Mouse (Mus musculus): ENCODE measurements around the gene Plekhd1. TPM values are rescaled to one million over a fixed set of nuclear protein-coding genes. Genes with fewer than 3 reads are reported as not detected.
A peak's percentile ranks its signal among the peaks of the same experiment; 100 is the strongest.

Gene Plekhd1
- total RNA-seq, 2 experiments from 2014 or later = not detected

DNA sequence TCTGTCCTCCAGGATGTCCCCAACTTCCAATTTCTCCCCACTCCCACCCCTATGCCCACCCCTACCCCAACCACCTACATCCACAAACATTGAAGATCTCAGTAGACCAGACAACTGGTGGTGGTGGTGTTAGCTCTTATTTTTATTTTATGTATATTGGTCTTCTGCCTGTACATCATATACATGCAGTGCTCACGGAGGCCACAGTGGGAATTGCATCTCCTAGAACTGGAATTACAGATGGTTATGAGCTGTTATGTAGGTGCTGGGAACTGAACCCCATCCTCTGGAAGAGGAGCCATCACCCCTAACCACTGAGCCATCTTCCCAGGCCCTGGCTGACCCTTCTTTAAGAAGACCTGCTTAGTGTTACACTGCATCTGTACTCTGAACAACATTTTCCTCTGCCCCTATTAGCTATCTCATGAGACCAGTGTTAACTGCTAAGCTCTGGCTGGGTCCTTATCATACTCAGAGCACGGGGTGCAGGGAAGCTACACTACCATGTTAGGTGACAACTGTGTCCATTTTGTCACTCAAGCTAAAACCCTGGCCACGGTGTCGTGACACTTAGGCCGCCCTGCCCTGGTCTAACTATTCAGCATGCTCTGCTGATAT, 6.2 kb downstream of the Plekhd1 start:
- DNase-seq (ENCODE audit: low spot score in 2 of 2) = no peak

- no peak for DNase-seq (ENCODE audit: low spot score in 2 of 2)
Measured at GRCm38 (mm10) chr12:80699144-80699531, 6.7 kb downstream of the Plekhd1 start.

- DNase-seq (ENCODE audit: low spot score in 2 of 2) = no peak
Measured at GRCm38 (mm10) chr12:80701332-80701731, 8.9 kb downstream of the Plekhd1 start.

DNA sequence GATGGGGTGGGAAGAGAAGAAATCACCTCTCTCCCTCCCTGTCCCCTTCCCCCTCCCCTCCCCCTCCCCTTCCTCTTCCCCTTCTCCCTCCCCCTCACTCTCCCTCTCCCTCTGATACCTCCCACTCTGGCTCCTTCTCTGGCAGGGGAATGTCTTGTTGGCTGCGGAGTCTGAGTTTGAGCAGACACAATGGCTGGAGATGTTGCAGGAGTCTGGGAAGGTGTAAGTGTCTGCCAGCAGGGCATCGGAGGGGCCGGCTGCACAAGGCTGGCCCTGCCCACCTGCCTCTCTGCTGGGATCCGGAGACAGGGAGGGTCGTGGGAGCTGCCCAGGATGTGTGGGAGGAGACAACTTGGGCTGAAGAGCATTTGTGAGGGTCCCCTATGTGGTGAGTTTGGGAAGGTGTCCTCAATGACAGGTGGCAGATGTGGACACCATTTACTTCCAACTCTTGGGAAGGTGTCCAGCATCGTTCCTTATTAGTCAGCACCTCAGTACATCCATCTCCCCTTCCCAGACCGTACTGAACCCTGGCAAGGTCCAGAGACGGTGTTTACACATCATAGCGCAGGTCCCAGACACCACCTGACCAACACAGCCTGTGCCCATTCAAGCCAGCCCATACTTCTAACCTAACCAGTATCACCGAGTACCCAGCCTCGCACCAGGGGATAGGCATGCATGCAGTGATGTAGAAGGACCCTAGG, 14.0 kb downstream of the Plekhd1 start:
- no peak for DNase-seq (ENCODE audit: low spot score in 2 of 2)

DNA sequence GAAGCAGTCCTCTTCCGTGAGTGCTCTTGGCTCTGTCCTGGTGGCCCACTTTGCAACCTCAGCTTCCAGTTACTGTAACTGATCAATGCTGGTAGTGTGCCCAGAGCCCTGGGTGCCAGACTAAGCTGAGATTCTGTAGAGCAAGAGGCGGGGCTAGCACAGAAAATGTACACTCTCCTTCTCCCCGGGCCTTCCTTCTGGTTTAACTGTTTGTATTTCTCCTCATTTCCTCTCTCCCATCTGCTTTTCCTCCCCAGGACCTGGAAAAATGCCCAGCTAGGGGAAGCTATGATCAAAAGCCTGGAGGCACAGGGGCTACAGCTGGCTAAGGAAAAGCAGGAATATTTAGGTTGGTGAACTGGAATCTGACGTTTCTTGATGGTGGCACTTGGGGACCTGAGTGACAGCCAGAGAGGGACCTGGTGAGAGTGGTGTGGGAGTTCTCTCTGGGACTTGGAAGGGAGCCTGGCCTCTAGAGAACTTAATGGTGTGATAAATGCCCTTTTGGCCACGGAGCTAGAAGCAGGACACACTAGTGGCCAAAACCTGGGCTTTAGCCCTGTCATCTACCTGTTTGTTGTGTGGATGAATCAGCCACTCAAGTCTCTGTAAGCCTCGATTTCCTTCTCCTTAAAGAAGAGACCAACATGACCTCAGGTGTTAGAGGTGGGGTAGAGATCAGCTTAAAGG, 14.7 kb downstream of the Plekhd1 start:
- no peak for DNase-seq (ENCODE audit: low spot score in 2 of 2)

GRCm38 (mm10) chr12:80715915-80716314, 23.5 kb downstream of the Plekhd1 start:
- no peak for DNase-seq (ENCODE audit: low spot score in 2 of 2)

GRCm38 (mm10) chr12:80719141-80719540, 26.8 kb downstream of the Plekhd1 start:
- DNase-seq (ENCODE audit: low spot score in 2 of 2) = no peak

- no peak for DNase-seq (ENCODE audit: low spot score in 2 of 2)
Measured at GRCm38 (mm10) chr12:80720507-80720906, 28.1 kb downstream of the Plekhd1 start.

DNA sequence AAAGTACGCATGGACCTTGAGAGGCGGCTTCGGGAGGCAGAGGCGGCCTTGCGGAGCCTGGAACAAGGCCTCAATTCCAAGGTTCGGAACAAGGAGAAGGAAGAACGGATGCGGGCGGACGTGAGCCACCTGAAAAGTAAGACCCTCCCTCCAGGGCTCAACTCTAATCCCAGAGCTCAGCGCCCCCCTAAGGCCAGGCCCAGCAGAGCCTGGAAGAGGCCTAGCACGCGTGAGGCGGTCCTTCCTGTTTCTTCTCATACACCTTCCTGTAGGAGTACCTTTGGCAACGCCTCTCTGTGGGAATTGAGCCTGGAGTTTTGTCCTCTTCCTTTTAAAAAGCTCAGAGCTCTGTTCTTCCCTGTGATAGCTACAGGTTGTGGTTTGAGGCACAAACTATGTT, 29.1 kb downstream of the Plekhd1 start:
- no peak for DNase-seq (ENCODE audit: low spot score in 2 of 2)

DNA sequence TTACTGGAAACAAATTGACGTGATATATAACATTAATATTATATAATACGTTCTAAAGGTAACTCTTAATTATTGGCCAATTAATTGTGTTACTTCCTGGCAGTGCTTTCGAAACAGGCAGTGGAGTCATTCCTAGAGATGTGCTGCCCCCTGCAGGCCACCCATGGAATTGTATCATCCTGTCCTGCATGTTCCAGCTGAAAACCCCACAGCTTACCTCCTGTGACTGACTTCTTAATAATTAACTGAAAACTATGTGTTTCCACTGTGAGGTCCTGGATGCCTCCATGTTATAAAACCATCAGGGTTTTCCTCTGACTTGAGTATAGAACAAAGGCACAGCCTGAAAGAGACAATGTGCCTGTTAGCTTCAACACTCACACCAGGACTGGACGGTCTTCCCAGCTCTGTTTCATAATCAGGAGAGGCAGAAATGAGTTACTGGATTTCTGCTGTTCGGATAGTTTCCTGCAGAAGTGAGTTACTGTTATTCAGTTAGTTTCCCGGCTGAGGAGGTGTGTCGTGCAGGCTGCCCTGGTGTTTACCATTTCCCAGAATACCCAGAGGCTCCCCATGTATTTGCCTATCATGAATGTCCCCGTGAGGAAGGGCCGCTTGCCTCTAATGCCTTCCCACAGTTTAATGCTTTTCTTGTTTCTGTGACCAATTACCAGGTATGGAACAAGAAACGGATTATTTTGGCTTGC, 32.6 kb downstream of the Plekhd1 start:
- peak; percentile 80 to 86 for DNase-seq (ENCODE audit: low spot score in 2 of 2)

- no peak for DNase-seq (ENCODE audit: low spot score in 2 of 2)
Measured at GRCm38 (mm10) chr12:80728207-80728606, 35.8 kb downstream of the Plekhd1 start.

DNA sequence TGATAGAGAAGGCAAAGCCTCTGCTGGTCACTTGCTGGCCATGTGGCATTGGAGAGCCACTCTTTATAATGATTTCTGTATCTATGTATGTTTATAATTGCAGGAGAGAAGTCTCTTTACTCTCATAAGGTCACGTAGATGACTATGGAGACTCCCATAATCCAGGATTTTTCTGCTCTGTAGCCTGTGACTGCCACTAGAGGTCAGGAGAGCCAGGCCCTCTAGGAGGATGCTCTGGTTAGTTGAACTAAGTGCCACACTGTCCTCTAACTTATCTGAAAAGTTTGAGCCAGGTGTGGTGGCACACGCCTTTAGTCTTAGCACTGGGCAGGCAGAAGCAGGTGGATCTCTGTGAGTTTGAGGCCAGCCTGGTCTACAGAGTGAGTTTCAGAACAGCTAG, 36.4 kb downstream of the Plekhd1 start:
- DNase-seq (ENCODE audit: low spot score in 2 of 2) = no peak

DNA sequence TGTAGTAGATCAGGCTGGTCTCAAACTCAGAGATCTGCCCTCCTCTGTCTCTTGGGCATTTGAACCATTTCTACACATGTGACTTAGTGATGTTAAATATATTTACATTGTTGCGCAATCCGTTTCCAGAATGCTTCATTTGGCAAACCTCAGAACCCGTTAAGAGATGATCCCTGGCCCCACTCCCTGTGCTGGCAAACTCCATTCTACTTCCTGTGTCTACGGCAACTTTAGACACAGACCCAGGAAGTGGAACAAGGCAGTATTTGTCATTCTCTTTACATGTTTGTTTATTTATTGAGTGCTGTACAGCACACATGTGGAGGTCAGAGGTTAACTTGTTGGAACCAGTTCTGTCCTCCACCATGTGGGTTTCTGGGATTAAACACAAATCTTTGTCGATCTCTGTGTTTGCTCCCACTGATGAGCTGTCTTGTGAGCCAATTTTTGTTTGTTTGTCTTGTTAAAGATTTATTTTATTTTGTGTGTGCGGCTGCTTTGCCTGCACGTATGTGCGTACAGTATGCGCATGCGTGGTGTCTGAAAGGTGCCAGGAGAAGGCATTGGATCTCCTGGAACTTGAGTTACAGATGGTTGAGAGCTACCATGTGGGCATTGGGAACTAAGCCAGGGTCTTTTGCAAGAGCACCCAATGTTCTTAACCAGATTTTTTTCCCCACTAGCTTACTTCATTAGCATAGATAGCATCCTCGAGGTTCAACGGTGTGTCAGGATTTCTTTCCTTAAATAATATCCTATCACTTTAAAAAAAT, 37.6 kb downstream of the Plekhd1 start:
- DNase-seq (ENCODE audit: low spot score in 2 of 2) = no peak

GRCm38 (mm10) chr12:80730567-80730966, 38.2 kb downstream of the Plekhd1 start:
- peak in 1 of 2 experiments; percentile 3 for DNase-seq (ENCODE audit: low spot score in 2 of 2)

DNA sequence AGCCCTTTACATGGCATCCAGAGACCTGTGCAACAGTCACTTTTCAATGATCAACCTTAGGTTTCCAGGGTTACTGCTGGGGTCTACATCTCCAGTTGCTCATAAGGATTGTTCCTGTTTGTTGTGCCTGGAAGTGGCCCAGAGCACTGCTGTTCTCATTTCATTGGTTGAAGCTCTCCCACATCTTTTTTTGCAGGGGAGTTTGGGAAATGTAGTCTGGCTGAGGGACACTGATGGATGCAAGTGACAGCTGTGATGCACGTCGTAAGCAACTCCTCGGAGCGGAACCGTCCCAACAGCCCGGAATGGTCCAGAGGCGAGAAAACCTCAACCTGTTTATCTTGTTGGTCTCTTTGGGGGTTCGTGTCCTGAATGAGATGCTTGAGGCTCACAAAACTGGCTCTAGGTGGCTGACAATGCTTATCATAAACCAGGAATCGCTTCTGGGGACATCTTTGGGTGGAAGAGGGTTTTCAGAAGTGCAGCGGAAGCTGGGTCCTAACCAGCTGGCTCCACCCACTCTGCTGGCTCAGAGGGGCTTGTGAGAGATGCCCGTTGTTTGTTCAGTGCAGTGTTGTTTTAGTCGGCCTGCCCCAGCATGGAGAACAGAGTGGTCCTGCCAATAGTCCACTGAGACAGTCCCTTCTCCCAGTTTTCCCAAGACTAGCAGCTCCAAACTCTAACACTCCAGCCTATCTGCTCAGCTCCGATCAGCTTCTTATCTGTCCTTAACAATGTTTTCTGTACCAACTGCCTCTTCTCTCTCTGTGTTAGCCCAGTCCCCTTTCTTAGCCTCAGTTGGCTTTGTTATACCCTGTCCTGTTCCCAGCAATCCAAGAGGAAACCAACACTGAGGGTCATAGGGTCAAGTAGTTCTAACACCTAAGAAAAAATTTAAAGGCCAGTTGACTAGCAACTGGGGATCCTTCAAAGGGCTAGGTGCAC, 42.4 kb downstream of the Plekhd1 start:
- DNase-seq (ENCODE audit: low spot score in 2 of 2) = no peak

DNA sequence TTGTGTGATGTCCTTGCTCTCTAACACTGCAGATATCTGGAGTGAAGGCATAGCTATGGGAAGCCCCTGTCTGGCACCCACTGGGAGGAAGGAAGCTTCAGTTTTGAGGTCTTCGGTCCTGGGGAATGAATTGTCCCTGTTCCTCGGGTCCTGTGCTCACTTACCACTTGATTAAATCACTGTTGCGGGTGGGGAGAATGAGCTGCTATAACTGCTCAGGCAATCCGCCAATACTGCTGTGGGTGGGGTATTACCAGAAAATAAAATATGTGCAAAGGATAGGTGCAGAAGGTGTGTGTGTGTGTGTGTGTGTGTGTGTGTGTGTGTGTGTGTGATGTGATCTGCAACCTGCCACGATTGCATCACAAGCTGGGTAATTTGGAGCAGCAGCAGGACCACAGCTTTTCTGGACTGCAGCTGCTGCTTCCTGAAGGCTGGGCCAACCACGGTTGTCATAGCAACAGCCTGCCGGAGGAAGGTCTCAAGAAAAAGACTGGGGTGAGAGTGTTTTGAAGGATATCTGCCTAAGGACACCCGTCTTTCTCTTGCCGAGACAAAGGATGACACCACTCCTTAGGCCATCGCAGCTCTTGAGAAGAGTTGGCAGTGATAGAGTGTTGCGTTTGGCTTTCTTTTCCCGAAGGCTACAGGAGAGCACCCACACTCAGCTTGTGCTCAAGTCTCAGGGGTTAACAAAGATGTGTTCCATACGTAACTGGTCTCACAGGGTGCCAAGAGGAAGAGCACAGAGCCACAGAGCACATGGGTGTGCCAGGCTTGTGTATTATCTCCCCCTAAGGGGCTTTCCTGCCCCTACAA, 44.3 kb downstream of the Plekhd1 start:
- no peak for DNase-seq (ENCODE audit: low spot score in 2 of 2)

DNA sequence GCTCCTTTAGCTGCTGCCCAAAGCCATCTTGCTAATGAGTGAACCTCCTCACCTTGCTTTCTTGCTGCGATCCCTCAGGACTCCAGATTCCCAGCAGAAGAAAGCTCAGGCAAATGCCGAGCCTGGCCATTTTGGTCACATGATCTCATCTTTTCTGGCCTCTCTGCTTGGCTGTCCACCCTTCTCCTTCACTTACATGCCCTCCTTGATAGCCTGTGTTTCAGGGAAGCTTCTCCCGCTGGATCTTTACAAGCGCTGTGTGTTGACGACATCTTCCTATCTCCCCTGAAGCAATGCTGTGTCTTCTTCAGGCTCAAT, 44.9 kb downstream of the Plekhd1 start:
- DNase-seq (ENCODE audit: low spot score in 2 of 2) = no peak

DNA sequence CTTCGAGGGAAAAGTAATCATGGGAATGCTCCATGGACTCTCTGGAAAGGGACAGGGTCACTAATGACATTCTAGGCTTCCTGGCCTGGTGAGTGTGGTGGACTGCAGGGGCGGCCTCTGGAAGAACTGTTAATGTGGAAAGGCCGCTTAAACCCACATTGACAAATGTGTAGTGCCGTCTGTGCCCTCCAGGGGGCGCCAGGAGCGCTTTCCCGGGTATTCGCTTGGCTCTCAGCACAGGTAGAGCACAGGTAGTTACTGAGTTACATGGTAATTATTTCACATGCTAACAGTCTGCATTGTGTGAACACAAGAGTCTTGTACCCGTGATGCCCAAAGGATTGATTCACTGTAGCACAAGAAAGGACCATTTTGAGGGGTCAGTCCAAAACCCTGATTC, 47.1 kb downstream of the Plekhd1 start:
- peak; percentile 13 to 36 for DNase-seq (ENCODE audit: low spot score in 2 of 2)

- no peak for DNase-seq (ENCODE audit: low spot score in 2 of 2)
Measured at GRCm38 (mm10) chr12:80744614-80745013, 52.2 kb downstream of the Plekhd1 start.

Data from adrenal gland, adult 18-20 months (tissue).